Mouse (Mus musculus) cerebellum, postnatal 36 days (tissue): ENCODE data around the gene Stx1a.
A peak's percentile ranks its signal among the peaks of the same experiment; 100 is the strongest.
"Not testable (repeated sequence)": the region's sequence is repeated elsewhere in the genome, so short reads cannot be mapped to it uniquely, and the experiment has no call there.

Source experiments
- DNase-seq, 2 experiments: peaks; one replicate each; pipeline ENCODE4 v3.0.0; 2021 to 2022; ENCODE audit warnings: mixed read lengths in 2 of 2

The Stx1a gene

DNA sequence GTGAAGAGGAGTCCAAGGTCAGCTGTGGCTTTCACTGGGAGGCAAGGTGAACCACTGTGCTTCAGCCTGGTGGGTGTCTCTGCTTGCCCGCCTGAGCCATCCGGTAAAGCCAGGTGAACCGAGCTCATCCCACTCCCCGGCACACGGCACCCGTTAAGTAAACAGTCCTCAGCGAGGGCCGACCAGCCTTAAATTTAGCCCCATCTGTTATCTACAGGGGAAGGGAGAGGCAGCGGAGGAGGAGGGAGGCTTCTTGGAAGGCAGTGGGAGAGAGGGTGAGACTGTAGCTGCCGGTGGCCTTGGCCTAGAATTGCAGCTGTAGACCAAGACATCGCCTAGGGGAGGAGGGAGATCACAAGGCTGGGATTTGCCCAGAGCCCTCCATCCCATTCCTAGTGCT, 17.5 kb downstream of the Stx1a start:
- no peak for DNase-seq

GRCm38 (mm10) chr5:135042105-135042788, 19.0 kb downstream of the Stx1a start:
- no peak for DNase-seq

DNA sequence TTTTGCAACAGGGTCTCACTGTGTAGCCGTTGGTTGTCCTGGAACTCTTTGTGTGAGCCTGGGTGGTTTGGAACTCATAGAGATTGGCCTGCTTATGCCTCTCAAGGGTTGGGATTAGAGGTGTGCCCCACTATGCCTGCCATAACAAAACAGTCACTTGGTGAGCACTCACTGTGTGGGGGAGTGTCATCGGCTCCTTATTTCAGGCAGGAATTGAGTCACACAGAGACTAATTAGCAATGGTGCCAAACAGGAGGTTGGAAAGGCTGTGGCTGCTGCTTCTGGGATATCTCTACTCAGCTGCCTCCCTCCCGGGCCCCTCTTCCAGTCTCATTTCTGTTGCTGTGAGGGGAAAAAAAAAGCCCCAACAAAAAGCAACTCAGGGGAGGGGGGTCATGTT, 21.3 kb downstream of the Stx1a start:
- DNase-seq: no peak

- no peak for DNase-seq
Measured at GRCm38 (mm10) chr5:135048539-135048938, 25.3 kb downstream of the Stx1a start.

GRCm38 (mm10) chr5:135049268-135049667, 26.0 kb downstream of the Stx1a start:
- DNase-seq: not testable (repeated sequence)

DNA sequence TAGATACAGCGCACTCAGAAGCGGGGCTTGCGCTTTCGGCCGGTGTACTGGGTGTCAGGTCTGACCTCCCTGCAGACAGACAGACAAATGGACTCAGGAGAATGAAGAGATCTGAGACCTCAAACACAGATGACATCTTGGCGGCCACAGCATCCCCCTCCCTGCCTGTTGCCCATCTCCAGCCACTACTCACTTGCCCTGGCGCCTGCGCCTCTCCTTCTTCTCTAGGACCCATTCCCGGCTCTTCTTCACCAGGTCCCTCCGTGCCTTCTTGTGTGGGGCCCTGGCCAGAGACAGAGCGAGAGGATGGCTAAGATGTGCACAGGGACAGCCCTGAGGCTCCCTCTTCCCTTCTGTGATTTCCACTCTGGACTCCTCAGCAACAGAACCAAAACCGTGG, 30.1 kb downstream of the Stx1a start:
- DNase-seq: no peak

GRCm38 (mm10) chr5:135063629-135064381, 40.5 kb downstream of the Stx1a start, which contains the start of gene Dnajc30:
TSS of gene Dnajc30 (plus strand) at chr5:135064202.
- peak; percentile 97 to 98 for DNase-seq

DNA sequence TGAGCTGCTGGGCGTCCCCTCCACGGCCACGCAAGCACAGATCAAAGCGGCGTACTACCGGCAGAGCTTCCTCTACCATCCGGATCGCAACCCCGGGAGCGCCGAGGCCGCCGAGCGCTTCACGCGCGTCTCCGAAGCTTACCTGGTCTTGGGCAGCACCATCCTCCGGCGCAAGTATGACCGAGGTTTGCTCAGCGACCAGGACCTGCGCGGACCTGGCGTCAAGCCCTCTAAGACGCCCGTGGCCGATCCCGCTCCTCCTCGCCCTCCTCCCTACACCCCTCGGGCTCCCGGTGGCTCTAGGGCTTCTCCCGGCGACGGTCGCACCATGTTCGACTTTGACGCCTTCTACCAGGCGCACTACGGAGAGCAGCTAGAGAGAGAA, 41.1 kb downstream of the Stx1a start:
- DNase-seq: no peak

DNA sequence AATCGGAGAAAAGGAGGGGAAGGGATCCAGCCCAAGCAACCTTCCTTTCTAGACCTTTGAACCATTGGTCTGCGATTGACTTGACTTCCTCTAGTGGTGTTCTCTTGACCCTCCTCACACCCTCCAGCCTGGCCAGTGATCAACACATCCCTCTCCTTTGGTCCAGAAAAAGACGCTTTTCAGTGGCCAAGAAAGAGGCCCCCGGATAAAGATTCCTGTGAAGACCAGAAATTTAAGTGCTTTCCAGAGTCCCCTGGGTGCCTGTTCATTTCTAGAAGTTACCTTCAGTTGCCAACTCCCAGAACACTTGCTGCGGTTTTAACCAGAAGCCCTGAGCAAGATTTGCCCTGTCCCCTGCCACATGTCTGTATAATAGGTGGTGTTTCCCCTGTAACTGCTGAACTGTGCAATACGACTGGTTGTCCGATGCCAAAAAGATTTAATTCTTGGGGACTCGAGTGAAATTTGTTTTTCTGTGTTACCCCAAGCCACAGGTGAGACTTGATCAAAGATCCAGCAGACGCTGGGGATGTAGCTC, 41.7 kb downstream of the Stx1a start, which contains the start of gene Bud23:
TSS of gene Bud23 (minus strand) at position 51 of the 538 bp plus-strand sequence.
- DNase-seq: not testable (repeated sequence)

GRCm38 (mm10) chr5:135066008-135066407, 42.7 kb downstream of the Stx1a start:
- no peak for DNase-seq

- DNase-seq: no peak
Measured at GRCm38 (mm10) chr5:135070448-135070847, 47.2 kb downstream of the Stx1a start.

- DNase-seq: no peak
Measured at GRCm38 (mm10) chr5:135072061-135072460, 48.8 kb downstream of the Stx1a start.

GRCm38 (mm10) chr5:135072720-135073119, 49.4 kb downstream of the Stx1a start:
- DNase-seq: no peak

GRCm38 (mm10) chr5:135073349-135074150, 50.3 kb downstream of the Stx1a start:
- DNase-seq: peak in 1 of 2 experiments; percentile 25

- no peak for DNase-seq
Measured at GRCm38 (mm10) chr5:135075655-135076054, 52.4 kb downstream of the Stx1a start.

DNA sequence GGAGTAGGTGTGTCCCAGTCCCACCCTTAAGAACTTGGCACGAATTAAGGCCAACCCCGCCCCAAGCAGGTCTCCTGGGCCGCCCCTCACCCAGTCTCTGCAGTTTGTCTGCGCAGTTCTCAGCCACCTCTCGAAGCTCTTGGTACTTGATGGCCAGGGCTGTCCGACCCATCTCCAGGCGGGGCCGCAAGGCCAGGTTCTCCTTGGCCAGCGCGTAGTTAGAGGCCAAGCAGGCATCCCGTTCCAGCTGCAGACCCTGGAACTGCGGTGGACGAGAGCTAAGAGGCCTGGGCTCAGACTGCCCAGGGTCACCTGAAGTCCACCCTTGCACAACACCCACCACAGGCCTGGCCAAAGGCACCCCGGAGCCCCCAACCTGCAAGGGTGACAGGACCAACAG, 53.1 kb downstream of the Stx1a start:
- DNase-seq: no peak

GRCm38 (mm10) chr5:135076931-135077505, 53.7 kb downstream of the Stx1a start:
- peak; percentile 21 to 35 for DNase-seq

DNA sequence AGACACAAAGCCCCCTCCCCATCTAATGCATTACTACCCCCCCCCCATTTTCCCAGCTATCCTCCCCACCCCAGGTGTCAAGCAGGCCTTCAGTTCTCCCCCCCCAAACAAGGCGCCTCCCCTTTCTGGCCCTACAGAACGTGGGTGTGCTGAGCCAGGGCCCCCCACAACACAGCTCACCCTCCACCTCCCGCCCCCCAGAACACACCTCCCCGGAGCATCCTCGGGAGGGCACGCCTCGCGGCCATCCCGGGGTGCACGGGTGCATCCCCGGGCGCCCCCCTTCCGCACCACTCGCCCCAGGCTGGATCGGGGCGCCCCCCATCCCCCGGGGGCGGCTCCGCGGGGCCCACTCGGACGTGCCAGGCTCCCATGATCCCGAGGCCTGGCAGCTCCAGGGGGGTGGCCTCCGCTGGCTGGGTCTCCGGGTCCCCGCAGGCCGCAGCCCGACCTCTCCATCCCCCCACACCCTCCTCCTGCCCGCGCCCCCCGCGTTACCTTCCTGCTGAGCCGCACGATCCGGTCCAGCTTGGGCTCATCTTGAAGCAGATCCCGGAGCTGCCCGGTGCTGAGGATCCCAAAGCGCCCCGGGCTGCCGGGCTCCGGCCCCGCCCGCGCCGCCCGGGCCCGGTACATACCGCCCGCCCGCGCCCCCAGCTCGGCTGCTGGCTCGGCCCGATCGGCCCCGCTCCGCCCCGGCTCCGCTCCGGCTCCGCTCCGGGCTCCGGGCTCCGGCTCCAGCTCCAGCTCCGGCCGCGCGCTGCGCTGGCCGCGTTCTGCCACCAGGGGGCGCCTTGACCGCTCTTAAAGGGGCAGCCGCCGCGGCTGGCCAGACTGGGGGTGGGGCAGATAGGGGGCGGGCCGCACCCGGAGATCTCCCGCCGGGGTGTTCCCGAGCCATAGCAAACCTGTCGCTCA, 54.5 kb downstream of the Stx1a start, which contains the start of gene Vps37d:
TSS of gene Vps37d (minus strand) at position 703 of the 918 bp plus-strand sequence.
- peak; percentile 95 to 96 for DNase-seq

- DNase-seq: no peak
Measured at GRCm38 (mm10) chr5:135078482-135078810, 55.2 kb downstream of the Stx1a start.

DNA sequence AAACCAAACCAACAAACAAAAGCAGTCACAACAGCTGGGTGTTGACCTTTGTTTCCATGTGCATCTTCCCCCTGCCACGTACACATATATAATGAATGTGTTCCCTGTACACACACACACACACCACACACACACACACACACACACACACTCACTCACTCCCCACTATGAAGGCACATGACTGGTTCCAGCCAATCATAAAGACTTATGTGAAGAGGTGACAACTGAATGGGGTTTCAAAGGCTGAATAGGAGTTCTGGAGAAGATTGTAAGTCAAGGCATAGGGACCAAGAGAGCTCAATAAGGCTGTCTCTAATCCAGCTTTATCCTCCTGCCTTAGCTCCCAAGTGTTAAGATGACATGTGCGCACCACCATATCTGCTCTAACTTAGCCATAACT, 56.3 kb downstream of the Stx1a start:
- no peak for DNase-seq

GRCm38 (mm10) chr5:135080539-135080938, 57.3 kb downstream of the Stx1a start:
- DNase-seq: no peak

GRCm38 (mm10) chr5:135086871-135087270, 63.6 kb downstream of the Stx1a start:
- no peak for DNase-seq
